Mouse (Mus musculus): ENCODE results near the gene Tmem108.

Gene Tmem108

DNA sequence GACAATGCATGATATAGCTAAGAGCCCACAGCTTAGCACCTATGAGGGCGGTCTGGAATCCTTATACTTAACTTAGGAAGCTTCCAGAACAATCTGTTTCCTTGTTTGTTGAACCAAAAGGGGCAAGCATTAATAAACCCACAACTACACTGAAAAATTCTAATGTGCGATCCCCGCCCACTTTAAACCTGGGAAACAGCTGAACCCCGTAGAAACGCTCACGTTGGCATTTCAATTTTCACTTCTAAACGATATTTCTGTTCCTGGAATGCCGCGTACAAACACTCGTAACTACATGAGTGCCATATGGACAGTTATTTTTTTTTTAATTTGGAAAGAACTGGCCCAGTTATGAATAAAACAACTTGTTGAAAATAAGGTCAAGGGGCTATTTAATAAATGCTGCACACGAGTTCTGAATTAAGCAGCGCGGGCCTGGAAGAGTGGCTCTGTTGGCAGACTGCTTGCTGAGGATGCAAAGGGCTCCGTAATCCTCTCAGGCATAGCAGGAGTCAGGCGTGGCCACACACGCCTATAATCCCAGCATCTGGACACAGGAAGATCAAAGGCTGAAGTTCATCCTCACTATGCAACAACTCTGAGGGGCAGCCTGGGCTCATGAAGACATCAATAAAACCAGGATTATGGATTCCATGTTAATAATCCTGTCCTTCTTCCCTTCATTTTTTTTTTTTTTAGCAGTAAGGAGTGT lies 34.7 kb downstream of the Tmem108 start:
- in situ Hi-C loops (cut with MboI; ENCODE audit: unreplicated experiment in 2 of 2): loop anchor here in 1 of 2 experiments (25.0 kb wide), 1 partner anchor 510 kb away; no protein-coding TSS in a partner anchor

DNA sequence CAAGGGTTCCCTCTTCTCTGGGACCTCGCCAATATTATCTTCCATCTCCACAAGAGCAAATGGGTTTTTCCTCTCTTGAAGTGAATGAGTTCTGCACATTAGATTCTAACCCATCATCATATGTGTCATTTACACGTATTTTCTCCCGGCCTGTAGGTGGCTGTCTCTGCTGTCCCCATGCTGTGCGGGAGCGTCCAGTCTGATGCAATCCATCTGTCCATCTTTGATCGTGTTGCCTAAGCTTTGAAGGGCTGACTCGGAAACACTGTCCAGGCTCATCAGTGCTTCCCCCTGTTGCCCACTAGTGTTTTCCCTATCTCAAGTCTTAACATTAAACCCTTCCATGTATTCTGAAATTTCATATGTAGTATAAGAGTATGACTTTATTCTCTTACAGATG lies 36.1 kb downstream of the Tmem108 start:
- in situ Hi-C loops (cut with MboI; ENCODE audit: unreplicated experiment in 2 of 2): loop anchor here in 1 of 2 experiments (25.0 kb wide), 1 partner anchor 512 kb away; no protein-coding TSS in a partner anchor

DNA sequence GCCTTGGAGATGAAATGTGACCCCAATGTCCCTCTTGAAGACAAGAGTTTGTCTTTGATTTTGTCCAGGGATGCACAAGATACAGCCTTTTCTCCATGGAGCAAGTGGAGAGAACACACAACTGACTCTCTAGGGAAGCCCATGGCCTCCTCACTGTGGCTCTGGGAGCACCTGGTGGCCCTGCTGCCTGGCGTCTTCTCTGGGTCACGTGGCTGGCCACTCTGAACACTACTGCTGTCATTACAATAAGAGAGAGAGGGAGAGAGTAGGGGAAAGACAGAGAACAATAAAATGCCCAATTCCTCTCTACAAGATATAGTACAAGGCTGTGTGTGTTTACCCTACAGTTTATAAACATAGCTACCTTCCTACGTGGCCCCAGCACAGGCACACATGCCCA lies 40.2 kb downstream of the Tmem108 start:
- in situ Hi-C loops (cut with MboI; ENCODE audit: unreplicated experiment in 2 of 2): no loop called here

- in situ Hi-C loops (cut with MboI; ENCODE audit: unreplicated experiment in 2 of 2): no loop called here
Observed at GRCm38 (mm10) chr9:103721081-103721480, 40.6 kb downstream of the Tmem108 start.

DNA sequence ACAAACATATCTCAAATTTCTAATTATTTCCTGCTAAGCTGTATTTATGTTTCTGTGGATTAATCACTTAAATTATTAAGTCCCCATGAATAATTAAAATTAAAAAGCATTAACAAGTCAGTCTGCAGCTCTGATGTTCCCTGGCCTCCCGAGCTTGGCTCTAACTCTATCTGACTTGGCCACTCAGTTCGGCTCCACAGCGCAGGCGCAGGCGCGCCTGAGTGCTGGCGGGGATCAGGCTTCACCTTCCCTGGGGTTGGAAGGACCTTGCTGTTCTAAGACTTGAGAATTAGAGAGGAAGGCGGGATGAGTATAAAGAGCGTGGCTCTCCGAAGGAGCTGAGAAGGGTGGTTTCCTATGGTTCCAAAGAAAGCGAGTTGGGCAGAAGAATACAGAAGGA lies 41.6 kb downstream of the Tmem108 start:
- in situ Hi-C loops (cut with MboI; ENCODE audit: unreplicated experiment in 2 of 2): no loop called here

- in situ Hi-C loops (cut with MboI; ENCODE audit: unreplicated experiment in 2 of 2): no loop called here
Observed at GRCm38 (mm10) chr9:103716002-103716401, 45.6 kb downstream of the Tmem108 start.

GRCm38 (mm10) chr9:103715352-103715751 lies 46.3 kb downstream of the Tmem108 start:
- in situ Hi-C loops (cut with MboI; ENCODE audit: unreplicated experiment in 2 of 2): no loop called here

DNA sequence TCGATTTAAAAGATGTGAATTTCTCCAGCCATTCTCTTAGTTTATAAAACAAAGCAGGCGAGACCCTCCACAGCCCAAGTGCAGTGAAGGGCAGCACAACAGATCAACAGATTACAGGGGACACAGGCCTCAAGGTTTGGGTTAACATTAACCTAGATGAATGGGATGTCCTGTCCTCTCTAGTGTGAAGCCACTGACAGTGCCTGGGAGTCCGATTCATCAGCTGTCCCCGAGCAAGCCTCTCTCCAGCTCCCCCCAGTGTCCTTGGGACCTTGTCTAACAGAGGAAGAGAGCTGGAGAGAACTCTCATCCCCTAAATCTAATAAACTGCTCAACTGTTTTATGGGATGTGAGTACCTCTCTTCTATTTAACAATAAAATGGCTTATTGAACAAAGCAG lies 48.4 kb downstream of the Tmem108 start:
- in situ Hi-C loops (cut with MboI; ENCODE audit: unreplicated experiment in 2 of 2): loop anchor here (5.0 kb wide), 3 partner anchors 34 to 86 kb away; no protein-coding TSS in a partner anchor

- in situ Hi-C loops (cut with MboI; ENCODE audit: unreplicated experiment in 2 of 2): loop anchor here (5.0 kb wide), 3 partner anchors 35 to 85 kb away; no protein-coding TSS in a partner anchor
Observed at GRCm38 (mm10) chr9:103712711-103713110, 48.9 kb downstream of the Tmem108 start.

- in situ Hi-C loops (cut with MboI; ENCODE audit: unreplicated experiment in 2 of 2): loop anchor here (5.0 kb wide), 3 partner anchors 38 to 82 kb away; no protein-coding TSS in a partner anchor
Observed at GRCm38 (mm10) chr9:103709694-103710093, 51.9 kb downstream of the Tmem108 start.

- in situ Hi-C loops (cut with MboI; ENCODE audit: unreplicated experiment in 2 of 2): no loop called here
Observed at GRCm38 (mm10) chr9:103708514-103709173, 53.0 kb downstream of the Tmem108 start.

DNA sequence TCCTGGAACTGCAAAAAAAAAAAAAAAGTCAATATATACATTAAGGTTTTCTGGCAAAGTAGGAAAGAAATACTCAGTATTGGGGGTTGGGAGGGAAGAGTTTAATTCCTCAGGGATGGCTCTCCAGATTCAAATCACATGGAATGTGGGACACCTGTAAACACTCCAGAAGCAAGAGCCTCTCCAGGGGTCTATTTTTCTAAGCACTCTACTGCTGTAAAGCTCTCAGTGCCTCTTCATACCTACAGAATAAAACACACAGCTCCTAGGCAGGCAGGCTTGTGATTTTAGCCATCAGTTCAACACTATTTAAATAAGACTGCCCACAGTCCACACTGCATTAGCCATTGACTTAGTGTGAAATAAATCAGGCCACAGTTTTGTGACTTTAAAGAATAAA lies 53.8 kb downstream of the Tmem108 start:
- in situ Hi-C loops (cut with MboI; ENCODE audit: unreplicated experiment in 2 of 2): no loop called here

GRCm38 (mm10) chr9:103707000-103707790 lies 54.4 kb downstream of the Tmem108 start:
- in situ Hi-C loops (cut with MboI; ENCODE audit: unreplicated experiment in 2 of 2): no loop called here

DNA sequence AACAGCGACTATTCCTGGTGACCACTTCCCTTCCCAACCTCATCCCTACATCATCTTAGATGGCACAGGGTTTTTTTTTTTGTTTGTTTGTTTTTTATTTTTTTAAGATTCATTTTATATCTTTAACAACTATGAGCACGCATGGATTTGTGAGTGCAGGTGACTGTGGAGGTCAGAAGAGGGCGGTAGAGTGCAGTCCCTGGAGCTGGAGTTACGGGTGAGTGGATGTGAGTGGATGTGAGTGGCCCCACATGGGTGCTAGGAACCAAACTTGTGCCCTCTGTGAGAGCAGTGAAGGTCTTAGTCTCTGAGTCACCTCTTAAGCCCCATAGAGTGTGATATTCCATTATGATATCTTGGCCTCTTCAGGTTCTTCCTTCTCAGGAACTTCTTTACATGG lies 55.9 kb downstream of the Tmem108 start:
- in situ Hi-C loops (cut with MboI; ENCODE audit: unreplicated experiment in 2 of 2): no loop called here

DNA sequence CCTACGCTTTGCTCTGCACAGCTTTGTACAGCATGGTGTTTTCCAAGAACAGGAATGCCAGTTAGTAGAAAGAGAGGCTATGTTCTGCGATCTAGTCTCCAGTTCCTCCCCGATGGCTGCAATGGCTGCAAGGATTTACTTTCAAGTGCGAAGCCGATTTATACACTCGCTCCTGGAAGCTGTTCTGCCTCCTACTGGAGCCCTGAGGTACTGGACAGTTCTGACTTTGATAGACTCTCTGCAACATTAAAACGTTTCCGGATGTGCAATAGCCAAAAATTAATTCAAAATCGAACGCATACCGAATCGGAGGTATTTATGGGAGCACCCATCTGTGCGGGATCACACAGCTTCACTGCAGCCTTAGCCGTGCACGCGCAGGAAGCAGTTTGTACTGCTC lies 58.6 kb downstream of the Tmem108 start:
- in situ Hi-C loops (cut with MboI; ENCODE audit: unreplicated experiment in 2 of 2): loop anchor here in 1 of 2 experiments (5.0 kb wide), 1 partner anchor 46 kb away; no protein-coding TSS in a partner anchor

DNA sequence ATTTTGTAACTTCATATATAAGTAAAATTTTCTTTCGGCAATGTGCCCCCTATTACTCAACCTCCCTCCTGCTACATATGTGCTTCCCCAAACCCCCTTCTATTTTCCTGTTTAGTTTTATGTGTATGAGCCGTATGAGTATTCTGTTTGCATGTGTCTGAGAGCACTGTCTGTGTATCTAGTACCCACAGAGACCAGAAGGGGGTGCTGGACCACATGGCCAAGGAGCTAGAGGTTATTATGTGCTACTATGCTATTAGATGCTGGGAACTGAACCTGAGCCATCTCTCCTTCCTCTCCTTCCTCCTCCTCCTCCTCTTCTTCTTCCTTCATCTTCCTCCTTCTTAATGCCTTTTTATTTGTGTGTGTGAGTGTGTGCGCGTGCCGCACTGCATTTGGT lies 59.2 kb downstream of the Tmem108 start:
- in situ Hi-C loops (cut with MboI; ENCODE audit: unreplicated experiment in 2 of 2): loop anchor here in 1 of 2 experiments (5.0 kb wide), 1 partner anchor 45 kb away; no protein-coding TSS in a partner anchor

GRCm38 (mm10) chr9:103701448-103701847 lies 60.2 kb downstream of the Tmem108 start:
- in situ Hi-C loops (cut with MboI; ENCODE audit: unreplicated experiment in 2 of 2): loop anchor here in 1 of 2 experiments (5.0 kb wide), 1 partner anchor 44 kb away; no protein-coding TSS in a partner anchor

DNA sequence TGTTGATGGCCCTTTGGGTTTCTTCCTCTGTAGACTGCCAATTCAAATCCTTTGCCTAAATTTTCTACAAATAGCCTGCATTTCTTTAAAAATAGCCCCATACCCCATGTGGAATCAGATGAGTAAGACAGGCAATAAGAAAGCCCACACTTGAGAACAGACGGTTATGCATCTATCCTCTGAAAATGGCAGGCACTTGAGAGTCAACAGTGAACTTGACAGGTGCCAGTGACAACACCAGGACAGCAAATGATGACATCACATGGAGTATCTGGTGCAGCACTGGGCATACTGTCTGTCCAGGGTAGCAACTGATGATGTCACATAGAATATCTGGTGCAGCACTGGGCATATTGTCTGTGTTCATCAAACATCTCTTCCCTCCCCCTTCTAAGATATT lies 61.4 kb downstream of the Tmem108 start:
- in situ Hi-C loops (cut with MboI; ENCODE audit: unreplicated experiment in 2 of 2): loop anchor here in 1 of 2 experiments (5.0 kb wide), 1 partner anchor 43 kb away; no protein-coding TSS in a partner anchor

DNA sequence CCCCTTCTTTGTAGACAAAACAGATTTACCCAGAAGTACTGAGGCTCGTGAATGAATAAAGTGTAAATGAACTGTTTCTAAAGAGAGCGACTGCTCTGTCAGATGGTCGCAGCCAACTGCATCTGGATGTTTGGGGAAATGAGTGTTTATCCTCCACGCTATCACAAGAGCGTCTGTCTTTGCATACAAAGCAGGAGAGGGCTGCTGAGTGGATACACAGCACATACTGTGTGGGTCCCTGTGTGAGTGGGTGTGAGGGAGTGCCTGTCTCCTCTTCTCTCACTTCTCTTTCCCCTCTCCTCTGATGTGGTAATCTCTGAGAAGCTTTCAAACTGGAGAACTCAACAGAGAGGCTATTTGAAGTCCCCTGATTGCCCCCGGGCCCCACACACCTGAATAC lies 64.7 kb downstream of the Tmem108 start:
- in situ Hi-C loops (cut with MboI; ENCODE audit: unreplicated experiment in 2 of 2): no loop called here

DNA sequence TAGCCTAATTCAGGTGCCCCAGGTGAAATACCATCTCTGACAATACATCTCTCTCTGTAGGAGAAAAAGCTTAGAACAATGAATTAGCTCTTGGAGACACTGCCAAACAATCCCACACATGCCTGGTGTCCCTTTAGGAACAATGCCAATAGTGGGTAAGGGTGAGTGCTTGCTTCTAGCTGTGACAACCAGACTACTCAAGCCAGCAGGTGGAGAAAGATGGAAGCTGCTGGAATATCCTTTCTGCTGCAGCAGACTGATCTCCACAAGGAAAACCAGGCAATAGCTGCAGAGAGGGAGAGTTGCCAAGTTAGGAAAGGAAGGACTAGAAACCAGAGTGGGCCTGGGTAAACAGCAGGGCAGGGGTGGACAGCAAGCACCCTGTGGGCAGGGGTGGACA lies 67.8 kb downstream of the Tmem108 start:
- in situ Hi-C loops (cut with MboI; ENCODE audit: unreplicated experiment in 2 of 2): no loop called here

DNA sequence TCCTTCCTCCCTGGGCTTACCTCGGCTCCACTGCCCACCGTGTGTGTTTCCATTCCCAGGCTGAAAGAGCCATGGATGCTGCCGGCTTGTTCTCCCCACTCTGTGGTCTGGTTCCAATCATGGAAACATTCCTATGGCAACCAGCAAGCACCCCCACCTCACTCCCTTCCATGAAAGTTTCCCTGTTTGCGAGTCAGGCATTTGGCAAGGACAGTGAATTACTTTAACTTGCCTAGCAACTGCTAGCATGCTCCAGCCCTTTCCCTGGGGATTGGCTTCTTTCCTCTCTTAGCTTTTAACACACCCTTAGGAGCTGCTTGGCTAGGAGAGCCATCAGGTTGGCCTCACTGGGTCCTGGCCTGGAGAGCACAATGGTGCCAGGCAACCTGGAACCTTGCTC lies 68.9 kb downstream of the Tmem108 start:
- in situ Hi-C loops (cut with MboI; ENCODE audit: unreplicated experiment in 2 of 2): no loop called here

All from v-Abl transformed pro-B cells (cell line).